Mouse (Mus musculus) myocyte (in vitro differentiated cells): ENCODE data around the gene Stk17b. TPM values are rescaled to one million over a fixed set of nuclear protein-coding genes. Genes with fewer than 3 reads are reported as not detected.

Experiments
- H3K27me3 ChIP-seq: one replicate; pipeline ENCODE4 v1.6.1; 2011; ENCODE audit not compliant: control insufficient read depth, insufficient read depth, insufficient read length
- H3K36me3 ChIP-seq: one replicate; pipeline ENCODE4 v1.6.1; 2011; ENCODE audit not compliant: control insufficient read depth, insufficient read depth
- H3K4me2 ChIP-seq: one replicate; pipeline ENCODE4 v1.6.1; 2011; ENCODE audit warnings: low read depth, control low read depth
- H3K4me3 ChIP-seq: one replicate; pipeline ENCODE4 v1.5.1; 2011; ENCODE audit warnings: mild to moderate bottlenecking, control low read depth, moderate library complexity
- H3K79me2 ChIP-seq: one replicate; pipeline ENCODE4 v1.6.1; 2011; ENCODE audit not compliant: control insufficient read depth, insufficient read depth
- H3ac ChIP-seq: one replicate; pipeline ENCODE4 v1.6.1; 2011; ENCODE audit not compliant: control insufficient read depth, insufficient read length
- CEBPB ChIP-seq: IDR thresholded peaks from 2 replicates; pipeline ENCODE4 v1.6.1; 2011; ENCODE audit warnings: mild to moderate bottlenecking, moderate library complexity; ENCODE audit not compliant: poor library complexity, insufficient read depth, severe bottlenecking
- E2F4 ChIP-seq: IDR thresholded peaks from one replicate; pipeline ENCODE4 v1.6.1; 2011; ENCODE audit warnings: mild to moderate bottlenecking, control low read depth, moderate library complexity; ENCODE audit not compliant: insufficient read depth
- MAX ChIP-seq: IDR thresholded peaks from one replicate; pipeline ENCODE4 v1.6.1; 2011; ENCODE audit warnings: low read depth, mild to moderate bottlenecking, control low read depth
- MYOD1 ChIP-seq, 3 experiments: IDR thresholded peaks; one replicate each; pipeline ENCODE4 v1.6.1; 2011; ENCODE audit warnings: control low read depth in 2 of 3, low read depth in 2 of 3, mild to moderate bottlenecking in 2 of 3, moderate library complexity in 1 of 3; ENCODE audit not compliant: insufficient read length in 2 of 3, control insufficient read depth in 1 of 3
- MYOG ChIP-seq, 3 experiments: IDR thresholded peaks; one replicate each; pipeline ENCODE4 v1.6.1; 2011; ENCODE audit warnings: control low read depth in 2 of 3, low read depth in 2 of 3, mild to moderate bottlenecking in 2 of 3; ENCODE audit not compliant: insufficient read length in 2 of 3, control insufficient read depth in 1 of 3, insufficient read depth in 1 of 3
- POLR2A ChIP-seq: IDR thresholded peaks from one replicate; pipeline ENCODE4 v1.6.1; 2011; ENCODE audit warnings: low read depth, mild to moderate bottlenecking, control low read depth, moderate library complexity; ENCODE audit not compliant: insufficient read length
- POLR2AphosphoS2 ChIP-seq: IDR thresholded peaks from one replicate; pipeline ENCODE4 v1.6.1; 2011; ENCODE audit warnings: low read depth, control low read depth; ENCODE audit not compliant: insufficient read length
- REST ChIP-seq: IDR thresholded peaks from one replicate; pipeline ENCODE4 v1.6.1; 2011; ENCODE audit warnings: mild to moderate bottlenecking, control low read depth, moderate library complexity; ENCODE audit not compliant: insufficient read depth, insufficient read length
- SRF ChIP-seq: IDR thresholded peaks from one replicate; pipeline ENCODE4 v1.6.1; 2011; ENCODE audit warnings: low read depth; ENCODE audit not compliant: control insufficient read depth, insufficient read length
- TCF12 ChIP-seq: IDR thresholded peaks from one replicate; pipeline ENCODE4 v1.6.1; 2011; ENCODE audit warnings: mild to moderate bottlenecking, control low read depth; ENCODE audit not compliant: poor library complexity, insufficient read depth, severe bottlenecking
- TCF3 ChIP-seq: IDR thresholded peaks from one replicate; pipeline ENCODE4 v1.6.1; 2011; ENCODE audit warnings: low read depth, control low read depth; ENCODE audit not compliant: insufficient read length
- USF1 ChIP-seq: IDR thresholded peaks from one replicate; pipeline ENCODE4 v1.6.1; 2011; ENCODE audit warnings: low read depth, mild to moderate bottlenecking, control low read depth, moderate library complexity
- polyA plus RNA-seq: library from polyadenylated mRNA; unstranded; fragments of >200 nt; fragmentation: generic; extraction: Trizol; gene quantifications from one replicate; pipeline ENCODE4 v1.2.1, GENCODE M21; 2012; ENCODE audit warnings: missing spikeins

The Stk17b gene
- polyA plus RNA-seq, 1 experiment: 28.4 TPM

DNA sequence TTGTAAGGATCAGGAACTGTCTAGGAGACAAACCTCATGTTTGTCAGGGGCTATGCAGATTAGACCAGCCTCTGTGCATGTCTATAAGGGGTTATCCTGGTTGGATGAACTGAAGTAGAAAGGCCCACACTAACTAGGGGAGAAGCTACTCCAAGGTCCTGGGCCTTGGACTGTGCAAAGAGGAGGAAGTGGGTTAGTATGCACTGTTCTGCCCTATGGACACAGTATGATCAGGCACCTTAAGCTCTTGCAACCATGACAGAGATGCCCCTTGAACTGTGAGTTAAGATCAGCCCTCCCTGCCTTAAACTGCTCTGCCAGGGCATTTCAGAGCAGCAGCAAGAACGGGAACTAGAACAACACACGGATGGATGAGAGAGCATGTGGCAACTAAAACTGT, 31.3 kb upstream of the Stk17b start:
- no peak overlapping the region for H3ac ChIP-seq
- H3K79me2 ChIP-seq: no peaks in the 10 kb centered on the region
- TF ChIP-seq MYOG (IDR thresholded peaks at IDR 0.05; ENCODE audit: control insufficient read depth in 1 of 3, insufficient read depth in 1 of 3, insufficient read length in 2 of 3, low read depth in 2 of 3): no peak
- no peaks in the 10 kb centered on the region for H3K27me3 ChIP-seq
- no peak overlapping the region for H3K4me3 ChIP-seq
- H3K36me3 ChIP-seq: no peaks in the 10 kb centered on the region
- H3K4me2 ChIP-seq: no peak overlapping the region

DNA sequence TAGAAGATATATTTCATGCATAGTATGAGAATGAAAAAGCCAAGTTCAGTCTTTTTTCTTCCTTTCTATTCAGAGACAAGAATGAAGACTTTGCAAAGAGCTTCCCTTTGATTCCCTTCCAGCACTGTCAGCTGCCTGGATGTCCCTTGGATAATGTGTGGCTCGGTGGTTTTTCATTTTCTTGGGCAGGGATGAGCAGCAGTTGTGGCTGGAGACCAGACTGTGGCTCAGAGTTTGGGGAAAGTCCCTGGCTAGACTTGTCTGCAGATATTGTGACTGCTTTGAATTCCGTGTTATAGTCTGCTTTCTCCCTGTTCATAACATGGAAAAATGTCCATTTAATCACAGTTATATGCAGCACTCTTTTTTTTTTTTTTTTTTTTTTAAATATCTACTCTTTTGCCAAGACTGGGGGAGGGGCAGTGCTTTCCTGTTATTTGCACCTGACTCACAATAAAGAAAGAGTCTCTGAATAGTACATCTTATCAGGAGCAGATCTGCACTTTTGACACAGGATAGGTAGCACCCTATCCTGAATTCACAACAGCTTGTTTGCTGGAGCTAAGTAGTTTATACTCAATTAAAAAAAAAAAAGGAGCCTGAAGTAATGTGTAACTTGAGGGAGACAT, 29.2 kb upstream of the Stk17b start:
- H3K27me3 ChIP-seq: no peaks in the 10 kb centered on the region
- TF ChIP-seq POLR2AphosphoS2 (no peak), MYOD1 (IDR thresholded peaks at IDR 0.05; ENCODE audit: control insufficient read depth in 1 of 3, insufficient read length in 2 of 3, low read depth in 2 of 3) (peak in 2 of 3 experiments; percentile 6 to 37), SRF (no peak), TCF12 (peak; percentile 13), CEBPB (no peak), MAX (no peak), REST (no peak), E2F4 (no peak), MYOG (IDR thresholded peaks at IDR 0.05; ENCODE audit: control insufficient read depth in 1 of 3, insufficient read depth in 1 of 3, insufficient read length in 2 of 3, low read depth in 2 of 3) (peak; percentile 7 to 69 (median 45))
- no peak overlapping the region for H3ac ChIP-seq
- no peak overlapping the region for H3K4me3 ChIP-seq
- no peaks in the 10 kb centered on the region for H3K36me3 ChIP-seq
- peak overlapping the region; percentile 19 for H3K4me2 ChIP-seq
- H3K79me2 ChIP-seq: no peaks in the 10 kb centered on the region

DNA sequence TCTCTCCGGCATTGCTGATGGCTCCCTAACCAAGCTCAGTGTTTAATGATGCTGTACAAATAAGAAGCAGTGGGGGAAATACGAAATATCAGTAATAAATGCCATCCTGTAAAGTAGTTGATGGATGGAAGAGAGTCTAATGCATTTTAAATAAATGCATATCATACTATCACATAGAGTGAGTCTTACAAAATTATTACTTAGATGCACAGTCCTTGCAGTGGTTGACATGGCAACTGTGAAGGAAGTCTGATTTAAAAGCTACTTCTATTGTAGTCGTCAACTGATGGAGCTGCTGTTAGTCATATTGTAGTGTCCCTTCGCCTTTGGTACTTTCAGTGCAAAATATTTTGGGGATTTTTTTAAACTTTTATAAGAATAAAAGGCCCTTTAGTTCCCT, 26.9 kb upstream of the Stk17b start:
- Histone ChIP-seq H3K79me2 (no peaks in the 10 kb centered on the region), H3K4me2 (no peak overlapping the region), H3K36me3 (no peaks in the 10 kb centered on the region), H3ac (no peak overlapping the region), H3K4me3 (no peak overlapping the region), H3K27me3 (no peaks in the 10 kb centered on the region)
- TF ChIP-seq REST (no peak), USF1 (no peak)

DNA sequence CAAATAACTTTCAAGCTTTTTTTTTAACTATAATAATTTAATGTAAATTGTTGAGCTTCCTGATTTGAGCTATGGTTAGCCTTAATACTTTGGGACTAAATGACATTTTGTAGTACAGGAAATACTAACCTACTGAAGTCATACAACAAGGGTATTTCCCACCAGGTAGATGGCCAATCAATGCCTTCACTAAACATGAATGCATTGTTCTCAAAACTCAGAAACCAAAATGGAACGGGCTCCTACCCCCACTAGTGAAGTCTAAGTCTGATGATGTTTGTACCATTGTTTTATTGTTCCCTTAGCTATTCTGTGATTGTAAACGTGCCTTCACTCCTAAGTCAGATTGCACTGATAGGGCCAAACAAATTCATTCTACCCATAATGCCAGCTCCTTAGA, 23.2 kb upstream of the Stk17b start:
- Histone ChIP-seq H3K27me3 (no peaks in the 10 kb centered on the region), H3K4me3 (no peak overlapping the region)
- TF ChIP-seq REST (no peak), E2F4 (no peak), POLR2AphosphoS2 (no peak), SRF (no peak), CEBPB (no peak), USF1 (no peak), POLR2A (no peak), MYOG (IDR thresholded peaks at IDR 0.05; ENCODE audit: control insufficient read depth in 1 of 3, insufficient read depth in 1 of 3, insufficient read length in 2 of 3, low read depth in 2 of 3) (no peak), TCF3 (no peak), MYOD1 (IDR thresholded peaks at IDR 0.05; ENCODE audit: control insufficient read depth in 1 of 3, insufficient read length in 2 of 3, low read depth in 2 of 3) (no peak), TCF12 (no peak), MAX (no peak)

DNA sequence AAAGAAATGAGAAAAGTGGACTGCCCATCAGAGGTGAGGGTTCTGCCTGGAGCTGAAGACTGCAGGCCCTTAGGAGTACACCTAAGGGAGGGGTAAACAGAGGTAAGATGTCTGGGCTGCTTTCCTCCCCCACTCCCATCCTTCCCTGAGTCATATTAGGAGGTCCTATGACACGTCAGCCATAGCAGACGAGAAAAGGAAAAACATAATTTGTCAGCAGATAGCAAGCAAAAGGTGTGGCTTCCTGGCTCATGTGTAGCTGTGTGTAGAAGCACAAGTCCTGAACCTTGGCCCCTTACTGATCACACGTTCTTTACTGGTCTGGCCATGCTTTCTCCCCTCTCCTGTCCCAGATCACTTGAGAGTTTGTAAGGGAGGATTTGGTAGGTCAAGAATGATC, 12.8 kb upstream of the Stk17b start:
- no peaks in the 10 kb centered on the region for H3K36me3 ChIP-seq
- TF ChIP-seq TCF3: no peak
- no peak for TF ChIP-seq E2F4
- TF ChIP-seq MAX: no peak
- TF ChIP-seq POLR2A: no peak
- TF ChIP-seq TCF12: no peak
- no peak for TF ChIP-seq SRF
- no peak for TF ChIP-seq MYOG (IDR thresholded peaks at IDR 0.05; ENCODE audit: control insufficient read depth in 1 of 3, insufficient read depth in 1 of 3, insufficient read length in 2 of 3, low read depth in 2 of 3)
- no peak for TF ChIP-seq REST
- no peak for TF ChIP-seq MYOD1 (IDR thresholded peaks at IDR 0.05; ENCODE audit: control insufficient read depth in 1 of 3, insufficient read length in 2 of 3, low read depth in 2 of 3)
- TF ChIP-seq USF1: no peak
- no peak for TF ChIP-seq CEBPB
- TF ChIP-seq POLR2AphosphoS2: no peak
- H3K79me2 ChIP-seq: no peaks in the 10 kb centered on the region
- no peak overlapping the region for H3ac ChIP-seq
- H3K4me2 ChIP-seq: no peak overlapping the region
- no peaks in the 10 kb centered on the region for H3K27me3 ChIP-seq
- H3K4me3 ChIP-seq: no peak overlapping the region

More for the DNA sequence above, 23.2 kb upstream of the Stk17b start:
- Histone ChIP-seq H3K4me2 (peak overlapping the region; percentile 16), H3K79me2 (no peaks in the 10 kb centered on the region), H3K36me3 (no peaks in the 10 kb centered on the region), H3ac (no peak overlapping the region)
